Mouse (Mus musculus): ENCODE measurements at regions not wholly inside any gene's neighbourhood (a gene's known extent, or its start where the extent isn't known, plus 50 kb on each side); places are given as distances from the start of the nearest gene placed in this dataset.
A peak's percentile ranks its signal among the peaks of the same experiment; 100 is the strongest.

DNA sequence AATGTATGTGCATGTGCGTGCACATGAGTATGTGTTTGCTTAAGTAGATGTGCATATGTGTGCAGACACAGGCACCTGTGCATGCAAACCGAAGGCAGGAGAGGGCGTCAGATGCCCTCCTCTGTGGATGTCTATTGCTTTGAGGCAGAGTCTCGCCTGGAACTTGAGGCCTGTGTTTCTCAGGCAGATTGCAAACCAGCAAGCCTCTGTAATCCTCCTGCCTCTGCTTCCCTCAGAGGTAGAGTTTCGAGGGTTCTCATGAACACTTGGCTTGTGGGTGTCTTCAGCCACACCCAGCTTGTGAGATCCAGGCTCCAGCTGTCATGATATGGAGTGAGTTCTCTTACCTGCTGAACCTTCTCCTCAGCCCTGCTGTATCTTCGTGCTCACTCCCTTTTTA is 134.4 kb downstream of the Rchy1 start:
- ATAC-seq (ENCODE audit: poor library complexity, severe bottlenecking) = no peak

DNA sequence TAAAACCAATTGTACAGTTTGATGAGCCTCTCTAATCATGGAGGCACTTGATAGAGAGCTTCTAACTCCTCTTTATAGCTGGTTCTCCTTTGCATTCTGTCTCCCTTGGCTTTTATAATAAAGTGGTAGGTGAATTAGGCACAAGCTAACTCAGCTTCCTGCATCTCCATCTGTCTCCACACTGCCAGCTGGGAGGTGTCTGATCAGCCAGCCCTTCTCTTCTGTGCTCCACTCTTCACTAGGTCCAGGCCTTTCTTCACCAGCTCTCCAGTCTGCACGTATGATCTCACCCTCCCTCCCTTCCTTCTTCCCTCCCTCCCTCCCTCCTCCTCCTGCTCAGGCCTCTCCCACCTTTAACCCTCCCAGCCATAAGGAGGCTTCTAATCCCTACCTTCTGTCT is 136.2 kb downstream of the Rchy1 start:
- no peak for ATAC-seq (ENCODE audit: poor library complexity, severe bottlenecking)

DNA sequence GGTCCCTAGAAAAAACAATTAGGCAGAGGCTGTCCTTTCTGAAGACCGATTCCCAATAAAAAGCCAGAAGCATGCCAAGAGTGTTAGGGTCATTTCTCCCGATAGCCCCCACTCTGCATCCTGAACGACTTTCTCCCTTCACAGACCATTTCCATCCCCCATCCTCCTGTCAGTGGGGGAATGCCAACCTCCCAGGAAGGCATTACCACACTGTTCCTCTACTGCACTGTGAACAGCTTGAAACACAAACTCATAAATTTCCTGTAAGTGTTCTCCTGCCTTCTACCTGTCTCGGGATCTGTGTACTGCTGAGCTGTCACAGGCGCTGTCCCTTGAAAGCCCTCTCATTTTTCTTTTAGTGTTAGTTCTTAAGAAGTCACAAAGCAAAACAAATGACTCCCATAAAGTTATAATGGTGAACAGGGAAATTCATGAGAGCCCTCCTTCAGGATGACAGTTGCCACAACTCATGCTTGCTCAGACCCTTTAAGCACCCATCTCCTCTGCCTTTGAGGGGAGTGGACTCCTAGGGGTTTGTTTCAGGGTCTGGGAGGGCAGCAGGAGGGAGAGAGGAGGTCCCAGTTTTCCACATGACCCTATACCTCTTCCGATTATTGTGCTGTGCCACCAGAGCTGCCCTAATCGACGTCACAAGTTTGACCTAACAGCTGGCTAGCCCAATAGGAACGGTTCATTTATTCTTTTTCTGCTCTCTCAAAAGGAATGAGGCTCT is 139.9 kb downstream of the Rchy1 start:
- ATAC-seq (ENCODE audit: poor library complexity, severe bottlenecking) = no peak

DNA sequence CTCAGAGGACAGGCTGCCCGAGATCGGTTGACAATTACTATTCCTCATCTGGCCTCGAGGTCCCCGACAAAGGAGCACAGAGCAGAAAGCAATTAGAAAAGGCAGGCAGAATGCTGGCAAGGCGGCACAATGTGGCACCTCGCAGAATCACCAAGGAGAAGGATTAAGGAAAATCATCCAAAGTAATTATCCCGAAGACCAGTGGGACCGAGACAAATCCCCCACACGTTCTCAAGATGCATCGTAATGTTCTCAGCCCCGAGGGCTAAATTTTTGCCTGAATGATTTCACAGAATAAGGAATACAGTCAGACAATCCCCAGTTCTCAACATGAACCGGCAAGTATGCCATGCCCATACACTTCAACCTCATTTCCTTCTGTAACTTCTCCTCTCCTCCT is 144.1 kb downstream of the Rchy1 start:
- no peak for ATAC-seq (ENCODE audit: poor library complexity, severe bottlenecking)

DNA sequence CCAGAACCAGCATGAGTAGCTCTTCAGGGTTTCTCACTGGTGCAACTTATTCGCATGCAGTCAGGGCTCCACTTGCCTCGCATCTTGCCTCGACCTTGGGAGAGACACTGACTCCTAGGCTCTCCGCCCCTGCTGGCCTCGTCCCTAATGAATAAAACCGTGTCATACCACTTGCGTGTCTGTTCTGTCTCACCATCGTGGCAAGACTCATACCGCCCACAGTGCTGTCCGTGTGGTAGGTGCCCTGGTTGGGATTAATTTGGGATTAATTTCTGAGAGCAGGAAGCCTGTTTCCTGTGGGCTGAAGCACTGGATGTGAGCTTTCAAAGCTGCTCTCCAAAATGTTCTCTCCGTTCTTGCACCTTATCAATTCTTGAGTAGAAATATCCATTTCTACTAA is 144.7 kb downstream of the Rchy1 start:
- ATAC-seq (ENCODE audit: poor library complexity, severe bottlenecking) = no peak

DNA sequence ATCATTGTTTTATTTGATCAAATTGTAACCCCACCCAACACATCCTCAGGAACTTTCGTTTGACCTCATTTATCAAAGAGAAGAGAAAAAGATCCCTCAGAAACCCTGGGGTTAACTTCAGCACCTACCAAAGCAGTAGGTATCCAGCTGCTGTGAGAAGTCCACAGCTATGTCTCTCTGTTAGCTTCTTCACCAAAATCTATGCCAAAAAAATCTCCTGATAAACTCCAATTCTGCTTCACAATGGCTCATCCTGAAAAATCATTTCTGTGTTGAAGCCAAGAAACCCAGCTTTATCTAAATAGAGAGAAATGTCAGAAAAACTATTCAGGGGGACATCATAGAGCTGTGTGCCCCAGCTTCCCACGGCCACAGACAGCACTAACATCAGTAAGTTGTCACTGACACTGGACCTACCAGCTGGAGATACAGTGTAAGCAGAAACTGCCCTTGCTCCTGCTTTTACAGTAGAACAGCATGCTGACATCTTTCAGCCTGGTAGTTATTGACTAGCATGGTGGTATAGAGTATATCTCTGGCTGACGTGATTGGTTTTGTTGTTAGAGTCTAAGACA is 146.4 kb downstream of the Rchy1 start:
- no peak for ATAC-seq (ENCODE audit: poor library complexity, severe bottlenecking)

DNA sequence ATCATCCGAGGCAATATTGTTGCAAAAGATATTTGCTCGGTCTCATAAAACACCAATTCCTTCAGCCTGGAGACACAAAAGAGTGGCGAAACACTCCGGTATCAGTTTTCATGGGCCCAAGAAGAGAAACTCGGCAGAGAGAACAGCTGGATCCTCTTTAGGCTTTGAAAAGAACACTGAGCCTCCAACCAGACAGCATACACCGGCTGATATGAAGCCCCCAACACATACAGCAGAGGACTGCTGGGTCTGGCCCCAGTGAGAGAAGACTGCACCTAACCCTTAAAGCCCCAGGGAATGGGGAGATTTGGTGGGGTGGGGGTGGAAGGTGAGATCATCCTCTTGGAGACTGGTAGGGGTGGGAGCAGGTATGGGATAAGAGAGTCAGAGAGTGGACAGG is 147.9 kb downstream of the Rchy1 start:
- ATAC-seq (ENCODE audit: poor library complexity, severe bottlenecking) = no peak

DNA sequence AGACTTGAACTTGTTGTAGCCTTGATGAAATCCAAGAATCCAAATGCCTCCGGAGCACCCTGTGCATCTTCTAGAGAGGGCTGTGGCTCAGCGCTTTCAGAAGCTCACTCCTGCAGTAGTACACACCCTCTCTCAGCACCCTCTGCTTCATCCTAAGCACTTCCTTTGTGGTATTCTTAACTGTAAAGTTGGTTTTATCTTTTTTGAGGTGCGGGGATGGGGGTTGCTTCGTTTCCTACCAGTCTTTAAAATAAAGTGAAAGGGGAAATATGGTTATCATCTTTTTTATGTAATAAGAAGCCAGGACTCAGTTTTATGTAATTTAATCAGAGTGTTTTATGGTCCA is 148.5 kb downstream of the Rchy1 start:
- peak; percentile 59 for ATAC-seq (ENCODE audit: poor library complexity, severe bottlenecking)

DNA sequence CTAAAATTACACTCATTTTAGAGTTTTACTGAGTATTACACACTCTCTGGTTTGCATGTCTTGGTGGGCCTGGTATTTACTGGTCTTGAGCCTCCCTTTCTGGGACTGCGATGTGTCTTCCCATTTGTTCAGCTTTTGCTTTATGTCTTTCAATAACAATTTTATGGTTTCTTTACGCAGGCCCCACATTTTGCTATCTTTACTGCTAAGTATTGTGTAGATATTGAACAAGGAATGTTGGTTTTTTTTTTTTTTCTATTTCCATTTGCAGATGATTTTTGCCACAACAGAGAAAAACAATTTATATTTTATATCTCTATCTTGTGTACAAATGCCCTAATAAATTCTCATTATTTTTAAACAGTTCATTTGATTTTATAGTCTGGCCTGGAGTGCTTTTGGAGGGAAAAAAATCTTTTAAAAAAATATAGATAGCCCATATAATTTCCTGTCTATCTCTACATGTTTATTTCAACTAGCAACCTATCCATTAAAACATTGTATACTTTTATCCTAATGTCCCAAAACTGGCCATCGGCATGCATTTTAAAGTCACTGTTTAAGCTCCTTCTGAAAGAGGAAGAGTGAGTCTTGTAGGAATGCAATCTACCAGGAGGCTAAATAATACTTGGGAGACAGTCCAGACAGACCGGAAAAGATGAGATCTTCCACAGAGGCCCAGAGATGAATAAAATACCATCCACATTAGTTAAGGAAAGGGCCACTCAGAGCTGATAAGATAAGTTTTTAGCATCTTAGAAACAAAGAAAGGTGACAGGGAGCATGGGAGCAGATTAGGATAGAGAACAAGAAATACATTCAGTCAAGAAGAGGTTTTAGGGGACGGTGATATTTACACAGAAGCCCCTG is 149.1 kb downstream of the Rchy1 start:
- ATAC-seq (ENCODE audit: poor library complexity, severe bottlenecking) = no peak

DNA sequence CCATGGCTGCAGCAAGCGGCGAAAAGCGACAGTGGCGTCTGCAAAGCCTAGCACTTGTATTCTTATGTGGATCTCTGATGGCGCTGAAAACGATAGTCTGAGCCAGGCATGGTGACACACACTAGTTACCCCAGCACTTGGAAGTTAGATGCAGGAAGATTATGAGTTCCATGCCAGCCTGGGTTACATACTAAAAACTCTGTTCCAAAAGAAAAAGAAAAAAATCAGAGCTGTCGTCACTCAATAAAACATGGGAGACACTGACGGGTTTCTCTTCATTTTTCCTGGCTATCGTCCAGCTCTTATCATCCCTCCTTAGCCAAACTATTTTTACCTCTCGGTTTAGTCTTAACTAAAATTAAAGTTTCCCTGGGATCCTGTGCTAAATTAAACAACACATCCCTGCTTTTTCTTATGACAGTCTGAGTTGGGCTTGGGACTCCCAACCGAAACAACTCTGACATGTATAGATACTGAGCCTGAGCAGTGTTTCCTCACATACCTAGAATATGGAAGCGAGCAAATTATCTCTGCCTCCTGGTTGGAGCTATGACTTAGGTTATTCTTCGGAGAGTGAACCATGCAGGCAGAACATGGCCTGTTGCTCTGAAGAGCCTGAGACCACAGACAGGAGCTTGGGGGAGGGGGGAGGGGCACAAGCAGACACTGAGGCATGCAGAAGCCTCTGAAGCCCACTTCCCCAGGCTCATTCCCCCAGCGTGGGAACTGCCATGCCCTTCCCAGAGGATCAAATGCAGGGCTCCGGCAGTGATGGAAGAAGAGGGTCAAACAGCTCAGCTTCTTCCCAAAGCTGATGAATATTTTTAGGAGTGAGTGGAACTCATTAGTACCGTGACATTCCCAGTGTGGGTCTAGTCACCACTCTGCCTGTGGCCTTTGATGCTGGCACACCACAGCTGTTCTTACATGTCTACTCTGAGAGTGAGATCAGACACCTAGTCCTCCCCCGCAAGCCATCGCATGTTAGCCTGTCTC is 155.5 kb downstream of the Rchy1 start:
- no peak for ATAC-seq (ENCODE audit: poor library complexity, severe bottlenecking)

DNA sequence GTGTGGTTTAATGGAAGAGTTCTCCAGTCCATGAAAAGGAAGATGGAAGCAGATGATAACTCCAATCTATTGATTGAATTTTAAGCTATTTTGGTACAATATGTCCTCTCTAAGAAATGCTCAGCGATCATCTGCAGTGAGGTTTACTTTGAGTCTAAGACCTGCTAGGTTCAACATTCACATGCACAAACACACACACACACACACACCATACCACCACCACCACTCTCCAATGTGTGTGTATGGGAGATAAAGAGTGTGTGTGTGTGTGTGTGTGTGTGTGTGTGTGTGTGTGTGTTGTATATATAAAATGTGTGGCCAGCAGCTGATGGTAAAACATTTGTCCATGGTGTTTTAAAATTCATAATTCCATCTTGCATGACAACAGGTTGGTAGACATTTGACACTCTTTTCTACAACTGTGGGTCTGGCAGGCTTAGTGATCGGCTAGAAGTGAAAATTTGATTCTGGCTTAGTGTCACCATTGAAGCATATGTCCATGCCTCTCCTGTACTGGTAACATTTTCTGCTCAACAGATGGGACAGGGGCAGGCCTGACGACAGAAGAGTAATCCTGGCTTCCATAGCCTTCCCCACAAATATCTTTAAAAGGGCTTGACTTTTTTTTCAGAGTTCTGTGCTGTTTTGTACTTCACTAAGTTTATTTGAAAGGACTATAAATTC is 161.4 kb downstream of the Rchy1 start:
- ATAC-seq (ENCODE audit: poor library complexity, severe bottlenecking) = no peak

DNA sequence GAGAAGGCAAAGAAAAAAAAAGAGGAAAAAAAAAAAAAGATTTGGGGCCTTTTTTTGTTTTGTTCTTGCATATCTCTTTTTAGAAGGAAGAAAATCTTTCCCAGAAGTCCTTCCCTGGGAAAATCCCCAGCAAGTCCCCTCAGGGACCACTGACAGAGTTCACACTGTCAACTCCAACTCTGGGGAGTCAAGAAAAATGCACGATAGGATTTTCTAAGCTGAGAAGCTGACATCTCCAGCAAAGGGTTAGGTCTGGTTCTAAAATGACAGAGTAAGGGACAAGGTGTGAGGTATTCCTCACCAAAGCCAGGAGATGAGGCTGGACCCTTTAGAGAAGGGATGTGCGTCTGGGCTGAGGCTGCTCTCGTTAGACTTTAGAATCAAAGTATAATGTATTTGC is 165.5 kb downstream of the Rchy1 start:
- ATAC-seq (ENCODE audit: poor library complexity, severe bottlenecking) = no peak

DNA sequence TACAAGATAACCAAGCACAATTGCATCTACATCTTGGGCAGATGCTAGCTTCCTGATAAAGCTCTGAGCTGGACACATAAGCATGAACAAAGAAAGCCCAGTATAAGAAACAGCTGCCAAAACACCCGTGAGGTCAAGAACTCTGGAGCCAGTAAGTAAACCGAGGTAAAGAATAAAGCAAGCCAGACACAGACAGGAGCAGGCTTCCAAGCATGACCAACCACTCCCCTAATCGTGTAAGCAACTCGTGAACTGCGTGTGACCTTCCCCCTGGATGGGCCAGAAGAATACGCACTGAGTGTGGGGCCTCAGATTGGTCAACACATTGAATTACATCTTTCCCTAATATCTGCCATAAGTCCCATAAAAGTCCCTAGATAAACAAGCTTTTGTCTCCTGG is 170.1 kb downstream of the Rchy1 start:
- no peak for ATAC-seq (ENCODE audit: poor library complexity, severe bottlenecking)

DNA sequence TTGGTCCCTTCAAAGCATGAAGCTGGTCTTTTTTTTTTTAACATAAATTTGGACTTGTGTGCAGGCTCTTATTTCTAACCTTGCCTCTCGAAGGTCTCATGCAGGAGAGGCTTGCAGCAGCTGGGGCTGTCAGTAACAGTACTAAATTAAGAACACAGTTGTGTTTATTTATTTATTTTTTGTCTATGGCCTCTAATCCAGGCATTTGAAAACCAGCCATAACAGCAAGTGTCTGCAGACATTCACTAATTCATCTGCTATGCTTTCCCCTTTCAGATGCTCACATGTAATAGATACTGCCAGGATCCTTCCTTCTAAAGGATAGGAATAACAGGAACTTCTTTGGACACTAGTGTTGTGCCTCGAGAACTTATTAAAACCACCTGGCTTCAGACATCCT is 172.5 kb downstream of the Rchy1 start:
- no peak for ATAC-seq (ENCODE audit: poor library complexity, severe bottlenecking)

DNA sequence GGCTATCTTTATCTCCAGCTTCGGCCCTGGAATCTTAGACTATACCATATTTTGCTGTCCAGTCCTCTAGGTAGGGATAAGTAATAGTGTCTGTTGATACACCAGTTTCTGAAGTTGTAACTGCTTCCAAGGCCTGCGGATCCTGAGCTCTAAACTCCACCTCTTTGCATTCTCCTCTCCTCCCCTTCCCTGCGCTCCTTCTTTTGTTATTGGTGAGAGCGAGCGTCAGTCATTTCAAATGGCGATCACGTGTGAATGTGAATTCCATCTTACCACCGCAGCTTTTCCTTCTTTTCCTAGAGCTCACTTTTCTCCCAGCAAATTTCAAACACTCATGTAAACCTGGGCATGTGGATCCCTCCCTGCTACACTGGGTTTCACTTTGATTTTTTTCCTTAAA is 178.9 kb downstream of the Rchy1 start:
- ATAC-seq (ENCODE audit: poor library complexity, severe bottlenecking) = no peak

DNA sequence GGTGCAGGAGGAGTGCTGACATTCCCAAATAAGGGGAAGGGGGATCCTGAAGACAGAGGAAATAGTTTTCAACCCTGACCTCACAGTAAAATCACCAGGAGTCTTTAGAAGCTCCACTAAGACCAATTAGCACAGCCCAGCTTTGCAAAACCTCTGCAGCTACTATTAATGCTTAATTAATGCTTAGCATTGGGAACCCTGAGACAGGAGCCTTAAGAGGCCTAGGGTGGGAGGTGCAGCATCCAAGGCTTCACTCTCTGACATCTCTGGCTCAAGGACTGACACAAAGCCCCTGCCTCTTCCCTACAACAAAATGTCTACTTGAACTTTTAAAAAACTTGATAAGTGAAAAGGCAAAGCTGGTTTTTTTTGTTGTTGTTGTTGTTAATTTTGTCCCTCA is 185.9 kb downstream of the Rchy1 start:
- no peak for ATAC-seq (ENCODE audit: poor library complexity, severe bottlenecking)

DNA sequence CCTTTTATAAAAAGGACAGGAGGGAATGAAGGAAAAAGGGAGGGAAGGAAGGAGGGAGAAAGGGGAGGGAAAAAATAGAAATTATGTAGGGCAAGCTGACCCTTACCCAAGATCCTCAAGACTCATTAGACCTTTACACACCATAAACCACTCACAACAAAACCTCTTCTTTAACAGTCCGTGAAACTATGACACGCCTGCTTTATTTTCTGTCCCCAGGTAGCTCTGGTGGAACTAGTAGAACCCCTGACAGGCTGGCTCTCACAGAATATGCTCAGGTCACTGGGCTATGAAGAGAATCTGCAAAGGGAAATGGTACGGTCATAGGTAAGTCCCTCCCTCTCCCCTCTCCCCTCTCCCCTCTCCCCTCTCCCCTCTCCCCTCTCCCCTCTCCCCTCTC is 188.8 kb downstream of the Rchy1 start:
- no peak for ATAC-seq (ENCODE audit: poor library complexity, severe bottlenecking)

DNA sequence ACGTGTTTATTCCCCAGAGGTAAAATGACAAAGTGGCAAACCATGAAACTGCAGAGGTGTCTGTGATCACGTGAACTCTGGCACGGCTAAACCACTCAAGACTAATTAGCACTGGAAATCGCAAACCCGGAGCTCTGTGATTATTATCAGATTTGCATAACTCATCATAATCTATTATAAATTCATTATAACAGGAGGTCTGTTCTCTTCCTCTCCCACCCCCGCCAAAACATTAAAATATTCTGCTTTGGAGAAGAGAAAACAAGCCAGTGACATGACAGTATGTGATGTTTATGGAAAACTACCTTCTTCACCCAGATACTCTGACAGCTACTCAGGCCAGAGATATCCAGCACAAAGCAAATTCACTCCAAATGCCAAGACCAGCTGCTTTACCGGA is 195.0 kb downstream of the Rchy1 start:
- no peak for ATAC-seq (ENCODE audit: poor library complexity, severe bottlenecking)

DNA sequence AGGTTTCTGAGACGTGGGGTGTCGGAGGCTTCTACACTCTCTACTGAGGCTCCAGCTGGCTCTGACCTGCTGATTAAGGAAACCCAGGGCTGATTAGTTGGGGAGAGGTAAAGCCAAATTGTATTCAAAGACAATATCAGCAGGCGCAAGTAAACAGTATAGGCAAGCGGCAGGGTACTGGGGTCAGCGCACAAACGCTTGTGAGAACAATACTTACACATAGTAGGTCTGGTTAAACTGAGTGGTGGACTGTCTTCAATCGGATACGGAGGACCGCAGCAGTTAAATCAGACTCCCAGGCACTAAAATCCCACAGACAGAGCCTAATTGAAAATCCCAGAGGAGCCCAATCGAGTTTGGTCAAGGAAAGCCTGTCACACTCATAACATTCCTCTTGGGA is 195.8 kb downstream of the Rchy1 start:
- ATAC-seq (ENCODE audit: poor library complexity, severe bottlenecking) = no peak

DNA sequence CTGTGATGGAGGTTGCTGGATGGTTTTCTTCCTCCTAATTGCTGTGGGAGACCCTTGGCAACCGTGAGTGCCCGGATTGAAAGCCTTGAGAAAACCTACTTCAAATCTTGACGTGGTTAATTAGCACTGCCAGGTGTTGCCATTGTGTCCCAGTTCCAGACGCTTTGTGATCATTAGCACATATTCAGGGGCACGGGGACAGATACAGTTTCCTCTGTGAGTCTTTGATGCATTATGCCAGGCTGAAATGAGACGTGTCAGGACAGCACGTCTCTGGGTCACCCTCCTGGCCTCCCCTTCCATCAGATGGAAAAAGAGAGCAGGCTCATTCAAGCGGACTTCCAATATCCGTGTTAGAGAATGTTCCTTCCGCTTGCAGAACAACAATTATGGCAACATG is 198.2 kb downstream of the Rchy1 start:
- ATAC-seq (ENCODE audit: poor library complexity, severe bottlenecking) = no peak

Measured in megakaryocyte, adult 5-6 weeks (primary cell).